Mouse (Mus musculus): ENCODE results near the gene Gtf2a2. TPM values are rescaled to one million over a fixed set of nuclear protein-coding genes. Genes with fewer than 3 reads are reported as not detected.
A peak's percentile ranks its signal among the peaks of the same experiment; 100 is the strongest.

Gene Gtf2a2
- polyA plus RNA-seq, 1 experiment from 2014 or later: 181 TPM

DNA sequence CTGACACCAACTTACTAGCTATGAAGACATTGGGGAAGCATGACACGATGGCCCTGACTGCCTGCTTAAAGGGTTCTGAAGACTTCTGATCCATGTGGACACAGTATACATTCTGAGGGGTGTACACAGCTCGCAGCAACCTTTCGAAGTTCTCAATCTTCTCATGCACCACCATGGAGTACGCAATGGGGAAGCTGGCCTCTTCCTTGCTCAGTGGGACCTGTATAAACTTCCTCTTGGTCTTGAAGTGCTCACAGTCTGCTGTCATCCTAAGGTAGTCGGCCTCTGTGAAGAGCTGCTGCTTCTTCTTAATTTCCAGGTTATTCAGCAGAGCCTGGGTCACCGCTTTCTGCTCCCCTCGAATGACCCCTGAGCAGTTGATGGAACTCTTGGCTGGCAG, 22.4 kb downstream of the Gtf2a2 start:
- H3K4me2 ChIP-seq (replicated peaks; ENCODE audit: low read depth, low read length): no peak overlapping the region
- WGBS: 86% methylated on average over 7 of the region's 7 CpGs
- peaks cover 10% of the 10 kb centered on the region for H3K4me1 ChIP-seq (ENCODE audit: insufficient read depth, low read length)
- 0 out of 2 replicates have a peak overlapping the region, but pooled peaks have one; percentile 25 for H3K27ac ChIP-seq (ENCODE audit: low read length)
- H3K9me3 ChIP-seq (ENCODE audit: low read length): no peaks in the 10 kb centered on the region
- no peak overlapping the region for H3K4me3 ChIP-seq (ENCODE audit: low read length)
- no peak overlapping the region for H3K9ac ChIP-seq (replicated peaks; ENCODE audit: low read length)
- H3K27me3 ChIP-seq (ENCODE audit: insufficient read depth, low read length): no peaks in the 10 kb centered on the region
- H3K36me3 ChIP-seq (ENCODE audit: insufficient read depth, low read length): no peaks in the 10 kb centered on the region
- no peak for ATAC-seq (ENCODE audit: low FRiP score, low TSS enrichment)

DNA sequence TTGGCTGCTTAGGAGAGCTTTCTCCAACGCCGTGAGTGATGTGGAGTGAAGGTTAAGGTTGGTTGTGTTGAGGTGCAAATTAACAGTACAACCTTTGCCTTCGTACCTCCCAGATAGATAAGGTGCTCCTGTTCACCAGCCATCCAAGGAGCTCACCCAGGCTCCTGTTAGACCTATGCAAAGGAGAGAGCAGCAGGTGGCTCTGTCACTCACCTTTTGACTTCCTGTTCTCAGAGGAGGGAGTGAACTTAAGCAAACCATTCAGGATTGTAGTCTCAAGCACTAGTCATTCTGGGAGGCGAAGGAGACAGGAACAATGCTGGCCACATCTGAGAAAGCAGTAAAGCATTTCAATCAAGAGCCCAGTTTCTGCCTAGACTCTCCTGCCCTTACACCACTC, 24.3 kb downstream of the Gtf2a2 start:
- no peak for ATAC-seq (ENCODE audit: low FRiP score, low TSS enrichment)
- Histone ChIP-seq H3K27me3 (ENCODE audit: insufficient read depth, low read length) (no peaks in the 10 kb centered on the region), H3K27ac (ENCODE audit: low read length) (no peak overlapping the region), H3K4me2 (replicated peaks; ENCODE audit: low read depth, low read length) (no peak overlapping the region), H3K4me1 (ENCODE audit: insufficient read depth, low read length) (peaks cover 10% of the 10 kb centered on the region), H3K9me3 (ENCODE audit: low read length) (no peaks in the 10 kb centered on the region), H3K4me3 (ENCODE audit: low read length) (no peak overlapping the region), H3K36me3 (ENCODE audit: insufficient read depth, low read length) (no peaks in the 10 kb centered on the region), H3K9ac (replicated peaks; ENCODE audit: low read length) (no peak overlapping the region)
- WGBS: 64% methylated on average over 4 of the region's 4 CpGs

DNA sequence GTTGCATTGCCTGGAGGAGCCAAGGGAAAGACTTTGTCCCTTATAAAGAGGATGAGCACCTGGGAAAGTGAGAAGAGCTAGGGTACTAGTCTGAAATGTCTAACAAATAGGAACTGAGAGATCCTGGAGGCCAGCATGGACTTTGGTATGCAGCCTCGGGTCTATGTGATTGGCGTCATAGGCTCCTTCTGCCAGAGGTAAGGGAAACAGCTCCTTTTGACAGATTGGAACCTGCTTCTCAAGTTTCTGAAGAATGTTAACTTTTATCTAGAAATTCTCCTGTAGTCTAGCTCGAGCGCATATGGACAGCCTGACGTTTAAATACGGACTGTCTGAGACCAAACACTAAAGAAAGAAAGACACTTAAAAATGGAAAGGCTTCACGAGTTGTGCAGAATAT, 25.6 kb downstream of the Gtf2a2 start, which contains the start of gene Gcnt3:
Gene Gcnt3 (minus strand): TSS at position 101 of the 400 bp plus-strand sequence.
- no peak for ATAC-seq (ENCODE audit: low FRiP score, low TSS enrichment)
- 84% methylated on average over 7 of the region's 7 CpGs for WGBS
- H3K4me2 ChIP-seq (replicated peaks; ENCODE audit: low read depth, low read length): no peak within 1 kb of the TSS
- H3K9ac ChIP-seq (replicated peaks; ENCODE audit: low read length): no peak within 1 kb of the TSS
- H3K9me3 ChIP-seq (ENCODE audit: low read length): no peaks in the 10 kb centered on the region
- no peaks in the 10 kb centered on the region for H3K36me3 ChIP-seq (ENCODE audit: insufficient read depth, low read length)
- 0 out of 2 replicates have a peak, but pooled peaks cover 4% of the 10 kb centered on the region for H3K4me1 ChIP-seq (ENCODE audit: insufficient read depth, low read length)
- H3K4me3 ChIP-seq (ENCODE audit: low read length): no peak within 1 kb of the TSS
- H3K27me3 ChIP-seq (ENCODE audit: insufficient read depth, low read length): no peaks in the 10 kb centered on the region
- H3K27ac ChIP-seq (ENCODE audit: low read length): no peak within 1 kb of the TSS

DNA sequence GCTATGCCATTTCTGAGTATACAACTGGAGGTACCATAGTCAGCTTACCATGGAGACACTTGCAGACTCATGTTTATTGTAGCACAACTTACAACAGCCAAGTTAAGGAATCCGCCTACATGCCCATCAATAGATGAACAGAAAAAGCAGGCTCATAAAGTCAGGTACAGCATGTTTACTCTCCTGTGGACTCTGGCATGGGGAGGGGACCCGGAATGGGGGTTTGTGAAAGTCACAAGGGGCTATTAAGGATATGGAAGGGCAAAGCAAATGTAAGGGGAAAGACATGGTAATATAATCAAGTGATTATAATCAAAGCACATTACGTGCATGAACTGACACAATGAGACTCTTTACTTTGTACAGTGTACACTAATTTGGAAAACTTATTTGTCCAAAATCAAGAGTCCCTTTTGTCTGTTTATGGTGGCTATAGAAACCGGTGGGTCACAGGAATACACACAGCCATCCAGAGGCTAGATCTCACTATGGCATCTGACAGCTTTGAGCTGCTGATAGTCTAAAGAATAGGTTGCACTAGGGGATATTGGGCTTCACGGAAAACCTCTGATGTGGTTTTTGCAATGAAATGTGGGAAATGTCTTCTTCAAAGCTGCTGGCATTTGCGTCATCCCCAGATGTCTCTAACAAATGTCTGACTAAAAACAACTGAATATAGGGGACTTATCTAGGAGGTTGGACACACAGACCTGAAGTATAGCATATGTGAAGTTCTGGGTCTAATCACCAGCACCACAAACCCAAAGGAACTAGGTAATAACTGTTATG, 27.4 kb downstream of the Gtf2a2 start:
- WGBS: 84% methylated on average over 6 of the region's 6 CpGs
- no peak for ATAC-seq (ENCODE audit: low FRiP score, low TSS enrichment)
- Histone ChIP-seq H3K4me1 (ENCODE audit: insufficient read depth, low read length) (0 out of 2 replicates have a peak, but pooled peaks cover 3% of the 10 kb centered on the region), H3K4me2 (replicated peaks; ENCODE audit: low read depth, low read length) (no peak overlapping the region), H3K4me3 (ENCODE audit: low read length) (no peak overlapping the region), H3K27me3 (ENCODE audit: insufficient read depth, low read length) (no peaks in the 10 kb centered on the region), H3K9ac (replicated peaks; ENCODE audit: low read length) (no peak overlapping the region), H3K36me3 (ENCODE audit: insufficient read depth, low read length) (no peaks in the 10 kb centered on the region), H3K27ac (ENCODE audit: low read length) (no peak overlapping the region), H3K9me3 (ENCODE audit: low read length) (no peaks in the 10 kb centered on the region)

DNA sequence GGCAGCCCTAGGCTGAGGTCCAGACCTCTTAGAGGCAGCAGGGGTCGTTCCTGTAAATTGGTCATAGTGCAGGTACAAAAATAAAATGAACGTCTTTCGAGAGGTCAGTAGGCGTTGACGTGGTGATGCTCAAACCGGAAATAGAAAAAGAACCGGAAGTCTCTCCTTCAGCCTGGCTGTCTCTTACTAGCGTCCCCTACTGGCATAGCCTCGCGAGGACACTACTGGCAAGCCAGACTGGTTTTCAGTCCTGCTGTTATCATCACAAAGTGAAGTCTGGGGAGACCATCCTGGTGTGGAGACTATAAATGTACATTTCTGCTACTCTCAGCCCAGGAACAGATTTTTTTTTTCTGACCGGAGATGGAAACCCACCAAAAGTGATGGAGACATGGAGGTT, 28.2 kb downstream of the Gtf2a2 start:
- no peaks in the 10 kb centered on the region for H3K36me3 ChIP-seq (ENCODE audit: insufficient read depth, low read length)
- no peak overlapping the region for H3K4me2 ChIP-seq (replicated peaks; ENCODE audit: low read depth, low read length)
- no peaks in the 10 kb centered on the region for H3K27me3 ChIP-seq (ENCODE audit: insufficient read depth, low read length)
- no peak overlapping the region for H3K9ac ChIP-seq (replicated peaks; ENCODE audit: low read length)
- no peak overlapping the region for H3K4me3 ChIP-seq (ENCODE audit: low read length)
- no peak for ATAC-seq (ENCODE audit: low FRiP score, low TSS enrichment)
- no peaks in the 10 kb centered on the region for H3K9me3 ChIP-seq (ENCODE audit: low read length)
- H3K4me1 ChIP-seq (ENCODE audit: insufficient read depth, low read length): no peaks in the 10 kb centered on the region
- H3K27ac ChIP-seq (ENCODE audit: low read length): no peak overlapping the region
- 85% methylated on average over 11 of the region's 11 CpGs for WGBS

DNA sequence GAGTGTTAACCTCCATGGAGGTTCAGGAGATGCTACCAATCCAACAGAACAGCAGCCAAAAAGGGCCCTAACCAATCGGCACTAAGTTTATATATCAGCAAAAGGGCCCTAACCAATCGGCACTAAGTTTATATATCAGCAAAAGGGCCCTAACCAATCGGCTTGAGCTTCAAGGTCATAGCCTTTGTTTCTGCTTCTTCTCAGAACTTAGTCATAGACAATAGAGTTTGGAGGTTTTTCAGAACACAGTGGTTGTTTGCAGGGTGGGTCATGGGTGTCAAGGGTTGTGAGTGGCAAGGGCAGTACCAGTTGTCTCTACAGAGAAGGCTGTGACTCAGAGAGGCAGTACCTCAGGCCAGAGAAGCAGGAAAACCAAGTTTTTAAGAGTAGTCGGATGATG, 29.8 kb downstream of the Gtf2a2 start:
- Histone ChIP-seq H3K9ac (replicated peaks; ENCODE audit: low read length) (no peak overlapping the region), H3K36me3 (ENCODE audit: insufficient read depth, low read length) (no peaks in the 10 kb centered on the region), H3K9me3 (ENCODE audit: low read length) (no peaks in the 10 kb centered on the region), H3K4me1 (ENCODE audit: insufficient read depth, low read length) (no peaks in the 10 kb centered on the region), H3K4me3 (ENCODE audit: low read length) (no peak overlapping the region), H3K27me3 (ENCODE audit: insufficient read depth, low read length) (no peaks in the 10 kb centered on the region), H3K4me2 (replicated peaks; ENCODE audit: low read depth, low read length) (no peak overlapping the region), H3K27ac (ENCODE audit: low read length) (no peak overlapping the region)
- ATAC-seq (ENCODE audit: low FRiP score, low TSS enrichment): no peak
- WGBS: 96% methylated on average over 4 of the region's 4 CpGs

DNA sequence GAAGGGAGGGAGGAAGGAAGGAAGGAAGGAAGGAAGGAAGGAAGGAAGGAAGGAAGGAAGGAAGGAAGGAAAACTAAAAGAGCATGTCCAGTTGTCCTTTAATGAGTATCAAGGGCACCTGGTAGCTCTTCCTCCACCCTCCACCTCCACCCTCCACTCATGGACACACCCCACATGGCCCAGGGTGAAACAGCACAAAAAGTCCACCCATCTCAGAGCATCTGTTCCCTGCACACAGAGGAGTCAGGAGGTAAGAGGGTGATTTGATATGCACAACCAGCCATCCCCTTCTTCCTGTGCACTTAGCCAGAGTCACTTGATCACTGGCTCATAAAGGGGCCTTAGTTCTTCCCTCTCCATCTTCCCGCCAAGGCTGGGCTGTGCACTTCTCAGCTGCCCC, 30.6 kb downstream of the Gtf2a2 start:
- Histone ChIP-seq H3K27me3 (ENCODE audit: insufficient read depth, low read length) (no peaks in the 10 kb centered on the region), H3K4me3 (ENCODE audit: low read length) (no peak overlapping the region), H3K4me2 (replicated peaks; ENCODE audit: low read depth, low read length) (no peak overlapping the region), H3K9me3 (ENCODE audit: low read length) (no peaks in the 10 kb centered on the region), H3K9ac (replicated peaks; ENCODE audit: low read length) (no peak overlapping the region), H3K27ac (ENCODE audit: low read length) (no peak overlapping the region), H3K4me1 (ENCODE audit: insufficient read depth, low read length) (no peaks in the 10 kb centered on the region), H3K36me3 (ENCODE audit: insufficient read depth, low read length) (no peaks in the 10 kb centered on the region)
- 31% methylated on average over 1 of the region's 1 CpGs for WGBS
- ATAC-seq (ENCODE audit: low FRiP score, low TSS enrichment): peak; percentile 49; the same call in 1 of the 2 replicates

DNA sequence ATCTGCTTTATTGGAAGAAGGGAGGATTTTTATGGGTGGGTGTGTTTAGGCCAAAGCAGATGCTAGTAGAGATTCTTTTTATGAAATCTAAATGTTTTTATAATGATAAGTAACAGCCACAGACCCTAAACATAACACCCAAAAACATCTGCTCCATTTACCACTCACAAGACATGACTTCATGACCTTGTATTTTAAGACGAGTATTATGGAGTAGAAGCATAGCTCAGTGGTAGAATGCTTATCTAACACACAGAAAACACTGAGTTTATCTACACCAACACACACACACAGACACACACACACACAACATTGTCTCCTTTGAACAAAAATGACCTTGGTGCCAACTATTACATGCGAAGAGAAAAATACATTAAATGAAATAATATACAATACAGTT, 32.5 kb downstream of the Gtf2a2 start:
- H3K4me2 ChIP-seq (replicated peaks; ENCODE audit: low read depth, low read length): no peak overlapping the region
- no peak overlapping the region for H3K9ac ChIP-seq (replicated peaks; ENCODE audit: low read length)
- H3K27me3 ChIP-seq (ENCODE audit: insufficient read depth, low read length): no peaks in the 10 kb centered on the region
- no peak for ATAC-seq (ENCODE audit: low FRiP score, low TSS enrichment)
- no peaks in the 10 kb centered on the region for H3K9me3 ChIP-seq (ENCODE audit: low read length)
- peaks cover 14% of the 10 kb centered on the region for H3K4me1 ChIP-seq (ENCODE audit: insufficient read depth, low read length)
- no peaks in the 10 kb centered on the region for H3K36me3 ChIP-seq (ENCODE audit: insufficient read depth, low read length)
- no peak overlapping the region for H3K27ac ChIP-seq (ENCODE audit: low read length)
- H3K4me3 ChIP-seq (ENCODE audit: low read length): no peak overlapping the region
- 63% methylated on average over 2 of the region's 2 CpGs for WGBS

DNA sequence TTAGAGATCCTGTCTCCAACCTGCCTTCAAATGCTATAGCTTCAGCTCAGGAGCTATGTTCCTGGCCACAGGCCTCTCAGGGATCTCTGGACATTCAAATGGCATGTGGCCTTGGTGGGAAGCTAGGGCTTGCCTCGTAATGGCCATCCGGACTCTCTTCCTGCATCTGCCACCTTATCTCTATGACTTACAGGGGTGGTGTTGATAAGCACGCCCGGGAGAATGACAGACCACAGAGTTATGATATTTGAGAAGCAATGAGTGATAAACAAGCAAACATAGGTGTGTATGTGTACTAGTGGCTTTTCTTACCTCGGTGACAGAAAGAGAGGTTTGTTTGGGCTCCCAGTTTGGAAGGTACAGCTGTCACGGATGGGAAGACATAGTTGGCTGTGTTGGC, 33.9 kb downstream of the Gtf2a2 start:
- H3K36me3 ChIP-seq (ENCODE audit: insufficient read depth, low read length): no peaks in the 10 kb centered on the region
- H3K4me2 ChIP-seq (replicated peaks; ENCODE audit: low read depth, low read length): no peak overlapping the region
- H3K4me3 ChIP-seq (ENCODE audit: low read length): no peak overlapping the region
- H3K27ac ChIP-seq (ENCODE audit: low read length): no peak overlapping the region
- no peaks in the 10 kb centered on the region for H3K27me3 ChIP-seq (ENCODE audit: insufficient read depth, low read length)
- no peak for ATAC-seq (ENCODE audit: low FRiP score, low TSS enrichment)
- H3K9me3 ChIP-seq (ENCODE audit: low read length): no peaks in the 10 kb centered on the region
- peaks cover 19% of the 10 kb centered on the region for H3K4me1 ChIP-seq (ENCODE audit: insufficient read depth, low read length)
- no peak overlapping the region for H3K9ac ChIP-seq (replicated peaks; ENCODE audit: low read length)
- 88% methylated on average over 6 of the region's 6 CpGs for WGBS

DNA sequence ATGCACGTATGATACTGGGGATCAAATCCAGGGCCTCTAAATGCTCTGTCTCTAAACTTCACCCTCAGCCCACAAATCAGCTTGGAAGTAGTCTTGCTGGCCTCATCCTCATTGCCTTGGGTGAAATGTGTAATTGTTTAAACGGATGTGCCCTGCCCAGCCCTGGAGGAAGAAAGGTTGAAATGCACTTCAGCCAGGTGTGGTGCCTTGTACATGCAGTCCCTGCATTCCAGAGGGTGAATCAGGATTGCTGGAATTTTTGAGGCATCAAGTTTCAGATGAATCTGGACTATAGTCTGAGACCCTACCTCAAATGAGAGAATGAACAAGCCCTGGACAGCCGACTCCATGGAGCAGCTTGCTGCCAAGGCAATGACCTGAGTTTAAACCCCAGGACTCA, 35.5 kb downstream of the Gtf2a2 start:
- H3K9ac ChIP-seq (replicated peaks; ENCODE audit: low read length): no peak overlapping the region
- ATAC-seq (ENCODE audit: low FRiP score, low TSS enrichment): no peak
- no peak overlapping the region for H3K4me3 ChIP-seq (ENCODE audit: low read length)
- H3K36me3 ChIP-seq (ENCODE audit: insufficient read depth, low read length): no peaks in the 10 kb centered on the region
- H3K4me2 ChIP-seq (replicated peaks; ENCODE audit: low read depth, low read length): no peak overlapping the region
- WGBS: 40% methylated on average over 3 of the region's 3 CpGs
- no peaks in the 10 kb centered on the region for H3K9me3 ChIP-seq (ENCODE audit: low read length)
- H3K4me1 ChIP-seq (ENCODE audit: insufficient read depth, low read length): peaks cover 19% of the 10 kb centered on the region
- H3K27ac ChIP-seq (ENCODE audit: low read length): peak overlapping the region; percentile 11; the same call in 1 of the 2 replicates
- no peaks in the 10 kb centered on the region for H3K27me3 ChIP-seq (ENCODE audit: insufficient read depth, low read length)

Measured in kidney, embryonic 16.5 days (tissue).